Mouse (Mus musculus) liver, postnatal 0 days (tissue): ENCODE measurements around the gene Pygl. TPM values are rescaled to one million over a fixed set of nuclear protein-coding genes. Genes with fewer than 3 reads are reported as not detected.
"Not testable (repeated sequence)": the region's sequence is repeated elsewhere in the genome, so short reads cannot be mapped to it uniquely, and the experiment has no call there.

Source experiments
- ATAC-seq: fragments of 200-750 bp; cut with Nextera tagmentation; 2 replicates; pipeline ENCODE4 v1.8.0; 2017; ENCODE audit warnings: mild to moderate bottlenecking, moderate library complexity
- DNase-seq: peaks from one replicate; pipeline ENCODE4 v3.0.0-alpha.2; 2016
- H3K27ac ChIP-seq: fragments of 300-500 bp; sonication (generic); 2 replicates; pipeline ENCODE4 v1.5.1; 2014; ENCODE audit warnings: antibody characterized with exemption, moderate library complexity, mild to moderate bottlenecking, low read depth
- H3K27me3 ChIP-seq: fragments of 300-500 bp; sonication (generic); 2 replicates; pipeline ENCODE4 v1.6.1; 2014; ENCODE audit warnings: low read length, control low read depth, mixed read lengths; ENCODE audit not compliant: insufficient read depth
- H3K36me3 ChIP-seq: fragments of 300-500 bp; sonication (generic); replicated peaks from 2 replicates; pipeline ENCODE4 v1.6.1; 2014; ENCODE audit warnings: mild to moderate bottlenecking, control low read depth, low read length, moderate library complexity, mixed read lengths; ENCODE audit not compliant: insufficient read depth
- H3K4me1 ChIP-seq: fragments of 300-500 bp; sonication (generic); 2 replicates; pipeline ENCODE4 v1.6.1; 2014; ENCODE audit warnings: antibody characterized with exemption, mild to moderate bottlenecking, control low read depth; ENCODE audit not compliant: insufficient read depth
- H3K4me2 ChIP-seq: fragments of 300-500 bp; sonication (generic); 2 replicates; pipeline ENCODE4 v1.6.1; 2014; ENCODE audit warnings: low read depth, mild to moderate bottlenecking, low read length, moderate library complexity, mixed read lengths
- H3K4me3 ChIP-seq: fragments of 300-500 bp; sonication (generic); 2 replicates; pipeline ENCODE4 v1.5.1; 2014; ENCODE audit warnings: low read depth, low read length
- H3K9ac ChIP-seq: fragments of 300-500 bp; sonication (generic); replicated peaks from 2 replicates; pipeline ENCODE4 v1.6.1; 2014; ENCODE audit warnings: mild to moderate bottlenecking, moderate library complexity
- H3K9me3 ChIP-seq: fragments of 300-500 bp; sonication (generic); 2 replicates; pipeline ENCODE4 v1.6.1; 2016; ENCODE audit warnings: mild to moderate bottlenecking, control low read depth, low read length, mixed read lengths
- CTCF ChIP-seq: sonication (generic); IDR thresholded peaks from 2 replicates; pipeline ENCODE4 v1.5.1; 2016; ENCODE audit warnings: antibody characterized with exemption, low read depth
- EP300 ChIP-seq: IDR thresholded peaks from 2 replicates; pipeline ENCODE4 v1.6.1; 2016; ENCODE audit warnings: antibody characterized with exemption, low read depth, mild to moderate bottlenecking
- WGBS: fragments of 180-500 bp; shearing (Covaris S2); extraction: QIAGEN DNeasy Blood & Tissue Kit; methylation state at CpG from one replicate; pipeline ENCODE4 v1.1.7; 2014; ENCODE audit not compliant: insufficient replicate concordance; 5-methylcytosine and 5-hydroxymethylcytosine counted together
- polyA plus RNA-seq: library from polyadenylated mRNA; unstranded; fragments of >200 nt; fragmentation: Nextera tagmentation; extraction: Ambion mirVana; gene quantifications from 2 replicates; pipeline ENCODE4 v1.2.1, GENCODE M21; 2015

The Pygl gene
- polyA plus RNA-seq, 1 experiment from 2014 or later, result 114 TPM

- no peak overlapping the region for H3K27ac ChIP-seq
- no peak overlapping the region for H3K4me3 ChIP-seq
- WGBS, result 82% methylated on average over 22 of the region's 22 CpGs
- no peaks in the 10 kb centered on the region for H3K27me3 ChIP-seq
- H3K36me3 ChIP-seq, result no peaks in the 10 kb centered on the region
- TF ChIP-seq EP300, result no peak
- no peak for TF ChIP-seq CTCF
- H3K4me1 ChIP-seq, result no peaks in the 10 kb centered on the region
- ATAC-seq, result no peak
- no peaks in the 10 kb centered on the region; the same call in 1 of the 2 replicates for H3K9me3 ChIP-seq
- no peak overlapping the region for H3K9ac ChIP-seq
- DNase-seq, result no peak
- H3K4me2 ChIP-seq, result no peak overlapping the region
Measured at GRCm38 (mm10) chr12:70184173-70184783, 47.0 kb downstream of the Pygl start.

DNA sequence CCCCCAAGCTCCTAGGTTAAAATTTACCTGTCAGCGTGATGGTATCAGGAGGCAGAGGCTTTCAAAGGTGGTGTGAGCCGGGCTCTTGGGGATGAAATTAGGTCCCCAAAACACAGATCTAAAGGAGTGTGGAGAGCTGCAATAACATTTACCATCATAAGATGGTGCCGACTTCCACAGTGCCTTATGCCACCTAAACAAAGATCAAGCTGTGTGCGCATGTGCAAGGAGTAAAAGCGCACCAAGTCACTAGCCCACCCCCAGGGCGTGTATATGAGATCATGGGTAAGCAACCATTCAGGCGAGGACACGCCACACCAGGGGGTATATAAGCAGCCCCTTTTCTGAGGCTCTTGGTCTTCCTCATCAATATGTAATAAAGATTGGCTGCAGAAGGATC is 47.8 kb downstream of the Pygl start:
- H3K9me3 ChIP-seq, H3K27ac ChIP-seq, H3K9ac ChIP-seq, DNase-seq, ATAC-seq, H3K4me1 ChIP-seq, H3K36me3 ChIP-seq, H3K27me3 ChIP-seq, H3K4me3 ChIP-seq, H3K4me2 ChIP-seq: not testable (repeated sequence)
- 90% methylated on average over 8 of the region's 8 CpGs for WGBS

DNA sequence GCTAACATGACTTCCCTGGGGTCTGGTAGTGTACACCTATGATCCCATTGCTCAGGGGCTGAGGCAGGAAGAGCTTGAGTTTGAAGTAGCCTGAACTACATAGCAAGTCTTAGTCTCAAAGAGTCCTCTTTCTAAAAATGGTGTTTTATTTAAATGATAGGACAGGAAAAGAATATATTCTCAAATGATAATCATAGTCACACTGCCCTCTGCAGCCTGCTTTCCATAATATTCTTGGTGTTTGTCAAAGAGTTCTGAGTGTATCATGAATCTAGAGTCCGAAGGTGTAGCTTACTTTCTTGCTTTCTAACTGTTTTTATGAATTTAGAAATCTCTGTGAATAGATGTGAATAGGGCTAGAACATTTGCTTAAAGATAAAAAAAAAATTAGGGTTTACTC is 61.3 kb downstream of the Pygl start:
- no peak for DNase-seq
- 67% methylated on average over 1 of the region's 1 CpGs for WGBS
- no peak for ATAC-seq

GRCm38 (mm10) chr12:70167950-70168349 is 63.3 kb downstream of the Pygl start:
- TF ChIP-seq CTCF, result no peak
- TF ChIP-seq EP300, result no peak
- no peak overlapping the region for H3K27ac ChIP-seq
- no peak for DNase-seq
- ATAC-seq, result no peak
- H3K9ac ChIP-seq, result no peak overlapping the region
- no peak overlapping the region for H3K4me2 ChIP-seq
- H3K9me3 ChIP-seq, result no peaks in the 10 kb centered on the region
- no peaks in the 10 kb centered on the region for H3K27me3 ChIP-seq
- no peak overlapping the region for H3K4me3 ChIP-seq
- WGBS, result 79% methylated on average over 4 of the region's 4 CpGs
- no peaks in the 10 kb centered on the region for H3K4me1 ChIP-seq
- no peaks in the 10 kb centered on the region for H3K36me3 ChIP-seq

More for the DNA sequence above, 61.3 kb downstream of the Pygl start:
- H3K36me3 ChIP-seq, result no peaks in the 10 kb centered on the region
- H3K27me3 ChIP-seq, result no peaks in the 10 kb centered on the region
- no peak overlapping the region for H3K27ac ChIP-seq
- H3K4me2 ChIP-seq, result no peak overlapping the region
- H3K9me3 ChIP-seq, result no peaks in the 10 kb centered on the region
- no peak for TF ChIP-seq CTCF
- no peak for TF ChIP-seq EP300
- H3K4me1 ChIP-seq, result no peaks in the 10 kb centered on the region
- H3K9ac ChIP-seq, result no peak overlapping the region
- H3K4me3 ChIP-seq, result no peak overlapping the region

DNA sequence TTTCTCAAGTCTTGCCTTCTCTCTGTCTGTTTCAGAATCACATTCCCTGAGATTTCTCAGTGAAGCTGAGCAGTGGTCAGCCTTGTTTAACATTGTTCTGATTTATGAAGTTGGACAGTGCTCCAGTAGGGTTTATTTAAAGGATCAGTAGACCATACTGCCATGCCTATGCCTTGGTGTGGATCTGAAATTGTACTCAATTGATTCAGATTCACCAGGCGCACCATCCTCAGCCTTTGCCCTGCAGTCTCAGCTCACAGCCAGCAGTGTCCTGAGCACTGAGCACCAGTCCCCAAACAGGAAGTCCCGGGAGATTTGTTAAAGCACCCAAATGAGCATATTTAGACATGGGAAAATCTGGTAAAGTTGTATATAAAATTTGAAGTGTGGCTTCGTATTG is 66.5 kb downstream of the Pygl start:
- Histone ChIP-seq H3K4me2 (no peak overlapping the region), H3K4me1 (no peaks in the 10 kb centered on the region), H3K36me3 (no peaks in the 10 kb centered on the region), H3K9ac (no peak overlapping the region), H3K27ac (no peak overlapping the region), H3K4me3 (no peak overlapping the region), H3K9me3 (no peaks in the 10 kb centered on the region), H3K27me3 (no peaks in the 10 kb centered on the region)
- ATAC-seq, result no peak
- TF ChIP-seq EP300, result no peak
- TF ChIP-seq CTCF, result no peak
- no peak for DNase-seq
- WGBS, result 64% methylated on average over 3 of the region's 3 CpGs

DNA sequence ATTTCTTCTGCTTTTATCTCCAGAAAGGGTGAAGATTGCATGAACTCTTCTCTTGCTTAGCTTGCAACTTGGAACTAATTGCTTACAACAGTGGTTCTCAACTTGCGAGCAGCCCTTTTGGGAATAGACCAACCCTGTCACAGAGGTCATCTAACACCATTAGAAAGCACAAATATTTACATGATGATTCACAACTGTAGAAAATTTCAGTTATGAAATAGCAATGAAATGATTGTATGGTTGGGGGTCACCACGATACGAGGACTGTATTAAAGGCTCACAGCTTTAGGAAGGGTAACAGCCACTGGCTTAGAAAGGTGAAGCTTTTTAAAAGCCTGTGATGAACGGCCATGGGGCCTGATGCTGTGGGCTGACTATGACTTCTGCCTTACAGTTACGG is 70.2 kb downstream of the Pygl start:
- Histone ChIP-seq H3K36me3 (no peaks in the 10 kb centered on the region), H3K27ac (no peak overlapping the region), H3K9ac (no peak overlapping the region), H3K27me3 (no peaks in the 10 kb centered on the region), H3K4me1 (no peaks in the 10 kb centered on the region), H3K9me3 (no peaks in the 10 kb centered on the region), H3K4me2 (no peak overlapping the region), H3K4me3 (no peak overlapping the region)
- DNase-seq (no peak), ATAC-seq (no peak)
- TF ChIP-seq CTCF, result no peak
- TF ChIP-seq EP300, result no peak
- 74% methylated on average over 5 of the region's 5 CpGs for WGBS
